Mouse (Mus musculus): ENCODE measurements around the gene Gtf2ird2. TPM values are rescaled to one million over a fixed set of nuclear protein-coding genes. Genes with fewer than 3 reads are reported as not detected.

Gtf2ird2 gene
- polyA plus RNA-seq, 1 experiment, result 2.6 TPM

GRCm38 (mm10) chr5:134235111-134235510, 51.3 kb downstream of the Gtf2ird2 start:
- Histone ChIP-seq H3K4me3 (ENCODE audit: insufficient read depth, low read depth, low read length) (no peak overlapping the region), H3K4me1 (ENCODE audit: control insufficient read depth, insufficient read depth, insufficient read length, low read length) (peaks cover 12% of the 10 kb centered on the region; the same call in 1 of the 2 replicates), H3K27ac (replicated peaks; ENCODE audit: low read depth, low read length) (no peak overlapping the region)

DNA sequence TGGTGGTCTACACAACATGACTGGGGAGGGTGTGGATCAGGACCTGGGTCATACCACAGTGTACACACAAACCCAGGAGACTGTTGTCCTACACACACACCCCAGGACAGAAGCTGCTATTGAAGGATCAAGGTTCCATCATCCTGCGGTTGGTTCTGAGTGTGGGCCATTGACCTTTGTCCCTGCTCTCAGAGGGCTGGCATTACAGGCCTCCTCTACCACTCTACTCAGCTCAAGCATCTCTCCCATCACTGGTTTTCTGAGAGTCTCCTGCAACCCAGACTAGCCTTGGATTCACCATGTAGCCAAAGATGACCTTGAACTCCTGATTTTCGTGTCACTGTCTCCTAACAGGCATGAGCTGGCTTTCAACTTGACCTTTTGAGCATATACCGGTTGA, 52.4 kb downstream of the Gtf2ird2 start:
- Histone ChIP-seq H3K4me3 (ENCODE audit: insufficient read depth, low read depth, low read length) (no peak overlapping the region), H3K4me1 (ENCODE audit: control insufficient read depth, insufficient read depth, insufficient read length, low read length) (peaks cover 12% of the 10 kb centered on the region; the same call in 1 of the 2 replicates), H3K27ac (replicated peaks; ENCODE audit: low read depth, low read length) (no peak overlapping the region)

- Histone ChIP-seq H3K27ac (replicated peaks; ENCODE audit: low read depth, low read length) (no peak overlapping the region), H3K4me1 (ENCODE audit: control insufficient read depth, insufficient read depth, insufficient read length, low read length) (peaks cover 12% of the 10 kb centered on the region; the same call in 1 of the 2 replicates), H3K4me3 (ENCODE audit: insufficient read depth, low read depth, low read length) (no peak overlapping the region)
Measured at GRCm38 (mm10) chr5:134236796-134237195, 53.0 kb downstream of the Gtf2ird2 start.

- no peak overlapping the region for H3K27ac ChIP-seq (replicated peaks; ENCODE audit: low read depth, low read length)
- no peak overlapping the region for H3K4me3 ChIP-seq (ENCODE audit: insufficient read depth, low read depth, low read length)
- peaks cover 7% of the 10 kb centered on the region; the same call in 1 of the 2 replicates for H3K4me1 ChIP-seq (ENCODE audit: control insufficient read depth, insufficient read depth, insufficient read length, low read length)
Measured at GRCm38 (mm10) chr5:134237508-134237907, 53.7 kb downstream of the Gtf2ird2 start.

DNA sequence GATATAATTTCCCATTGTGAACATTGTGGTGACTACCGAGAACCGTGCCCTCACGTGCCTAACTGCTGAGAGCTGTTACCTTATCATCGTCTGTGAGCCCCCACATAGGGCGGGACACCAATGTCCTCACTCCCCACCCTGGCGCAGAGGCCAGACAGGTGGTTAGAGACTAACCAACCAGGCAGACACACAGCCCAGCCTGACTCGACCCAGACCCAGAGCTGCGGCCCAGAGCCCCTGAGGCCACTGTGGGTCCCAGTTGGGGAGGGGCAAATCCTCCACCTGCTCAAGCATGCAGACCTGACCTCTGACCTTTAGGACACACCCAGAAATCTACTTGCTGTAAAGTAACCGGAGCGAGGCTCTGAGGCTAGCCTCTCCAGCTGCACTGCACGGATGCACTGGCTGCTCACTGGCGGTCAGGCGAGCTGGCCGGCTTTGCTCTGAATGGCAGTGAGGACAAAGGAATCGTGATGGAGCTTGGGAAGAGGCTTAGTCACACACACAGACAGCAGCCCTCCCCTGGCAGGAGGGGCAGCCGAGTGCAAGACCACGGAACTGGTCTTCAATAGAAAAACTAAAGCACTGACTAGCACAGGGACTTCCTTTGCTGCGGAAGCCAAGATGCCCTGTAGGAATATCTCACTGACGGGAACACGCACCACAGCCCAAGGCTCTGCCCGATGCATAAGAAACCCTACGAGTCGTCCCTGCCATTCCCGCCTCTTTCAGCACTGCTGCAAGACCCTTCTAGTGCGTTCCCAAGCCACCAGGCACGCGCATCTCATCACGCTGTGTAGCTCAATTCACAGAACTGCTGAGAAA, 54.3 kb downstream of the Gtf2ird2 start:
- Histone ChIP-seq H3K4me1 (ENCODE audit: control insufficient read depth, insufficient read depth, insufficient read length, low read length) (peaks cover 5% of the 10 kb centered on the region; the same call in 1 of the 2 replicates), H3K4me3 (ENCODE audit: insufficient read depth, low read depth, low read length) (no peak overlapping the region), H3K27ac (replicated peaks; ENCODE audit: low read depth, low read length) (no peak overlapping the region)

DNA sequence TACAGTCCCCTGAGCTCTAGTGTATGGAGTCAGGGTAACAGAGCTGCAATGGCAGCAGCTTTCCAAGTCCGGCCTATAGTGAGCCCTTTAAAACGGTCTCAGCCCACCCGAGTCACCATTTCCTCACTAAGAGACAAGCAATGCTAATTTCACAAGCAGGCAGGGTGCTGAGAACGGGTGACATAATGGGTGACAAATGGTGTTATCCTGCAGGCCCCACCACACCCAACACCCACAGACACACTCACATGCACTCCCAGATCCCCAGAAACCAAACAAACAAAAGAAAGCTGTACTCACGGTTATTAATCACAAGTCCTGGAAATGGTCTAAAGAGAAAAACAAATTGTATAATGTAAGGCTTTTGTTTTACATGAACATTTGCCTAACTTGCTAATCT, 58.0 kb downstream of the Gtf2ird2 start:
- Histone ChIP-seq H3K27ac (replicated peaks; ENCODE audit: low read depth, low read length) (no peak overlapping the region), H3K4me3 (ENCODE audit: insufficient read depth, low read depth, low read length) (no peak overlapping the region), H3K4me1 (ENCODE audit: control insufficient read depth, insufficient read depth, insufficient read length, low read length) (no peaks in the 10 kb centered on the region)

- H3K27ac ChIP-seq (replicated peaks; ENCODE audit: low read depth, low read length), result no peak overlapping the region
- H3K4me1 ChIP-seq (ENCODE audit: control insufficient read depth, insufficient read depth, insufficient read length, low read length), result no peaks in the 10 kb centered on the region
- no peak overlapping the region for H3K4me3 ChIP-seq (ENCODE audit: insufficient read depth, low read depth, low read length)
Measured at GRCm38 (mm10) chr5:134243661-134244436, 60.0 kb downstream of the Gtf2ird2 start.

DNA sequence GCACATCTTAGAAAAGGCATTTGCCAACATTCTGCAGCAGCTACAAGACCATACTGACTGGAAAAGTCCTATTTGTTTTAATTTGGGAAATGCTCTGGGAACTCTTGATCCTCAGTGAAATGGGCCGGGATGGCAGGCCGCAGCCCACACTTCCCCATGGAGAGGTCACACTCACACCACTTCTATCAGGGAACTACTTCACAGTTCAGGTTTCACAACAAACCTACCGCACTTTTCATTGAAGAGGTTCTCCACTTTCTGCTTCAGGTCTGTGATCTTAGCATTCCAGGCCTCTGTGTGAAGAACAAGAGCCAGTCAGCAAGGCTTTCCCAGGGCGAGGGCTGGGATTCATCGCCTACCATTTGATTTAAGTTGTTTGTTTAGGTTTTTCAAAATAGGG, 61.1 kb downstream of the Gtf2ird2 start:
- no peaks in the 10 kb centered on the region for H3K4me1 ChIP-seq (ENCODE audit: control insufficient read depth, insufficient read depth, insufficient read length, low read length)
- no peak overlapping the region for H3K27ac ChIP-seq (replicated peaks; ENCODE audit: low read depth, low read length)
- no peak overlapping the region for H3K4me3 ChIP-seq (ENCODE audit: insufficient read depth, low read depth, low read length)

DNA sequence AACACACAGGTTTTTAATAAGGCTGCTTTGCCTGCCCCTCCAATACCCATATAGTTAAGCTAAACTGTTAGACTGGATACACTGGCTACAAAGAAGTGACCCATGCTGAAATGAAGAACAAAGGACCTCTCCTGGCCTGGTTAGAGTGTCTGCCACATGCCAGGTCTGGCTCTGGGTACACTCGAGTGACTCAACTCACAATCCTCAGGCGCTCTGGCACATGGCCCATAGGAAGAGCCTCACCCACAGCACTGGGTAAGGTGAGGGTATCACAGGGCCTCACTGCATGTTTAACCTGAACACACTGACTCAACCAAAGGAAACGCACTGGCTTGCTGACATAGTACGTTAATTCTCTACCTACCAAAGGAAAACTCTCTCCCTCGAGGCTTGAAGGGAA, 62.3 kb downstream of the Gtf2ird2 start:
- H3K4me3 ChIP-seq (ENCODE audit: insufficient read depth, low read depth, low read length), result no peak overlapping the region
- H3K4me1 ChIP-seq (ENCODE audit: control insufficient read depth, insufficient read depth, insufficient read length, low read length), result no peaks in the 10 kb centered on the region
- no peak overlapping the region for H3K27ac ChIP-seq (replicated peaks; ENCODE audit: low read depth, low read length)

- no peak overlapping the region for H3K4me3 ChIP-seq (ENCODE audit: insufficient read depth, low read depth, low read length)
- no peaks in the 10 kb centered on the region for H3K4me1 ChIP-seq (ENCODE audit: control insufficient read depth, insufficient read depth, insufficient read length, low read length)
- H3K27ac ChIP-seq (replicated peaks; ENCODE audit: low read depth, low read length), result no peak overlapping the region
Measured at GRCm38 (mm10) chr5:134248608-134249244, 64.9 kb downstream of the Gtf2ird2 start.

DNA sequence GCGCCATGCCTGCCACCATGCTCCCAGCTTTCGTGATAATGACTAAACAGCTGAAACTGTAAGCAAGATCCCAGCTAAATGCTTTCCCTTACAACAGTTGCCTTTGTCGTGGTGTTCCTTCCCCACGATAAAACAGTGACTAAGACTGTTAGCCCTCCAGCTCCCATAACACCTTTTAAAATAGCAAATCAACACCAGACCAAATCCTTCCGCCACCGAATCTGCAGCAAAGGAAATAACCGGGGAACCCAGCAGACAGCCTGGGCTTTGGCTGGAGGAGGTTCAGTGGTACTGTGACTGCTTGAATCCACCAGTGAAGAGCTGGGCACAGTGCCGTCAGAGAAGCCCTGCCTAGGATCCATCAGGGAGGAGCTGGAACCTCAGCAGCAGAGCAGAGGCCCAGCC, 65.4 kb downstream of the Gtf2ird2 start:
- Histone ChIP-seq H3K27ac (replicated peaks; ENCODE audit: low read depth, low read length) (no peak overlapping the region), H3K4me3 (ENCODE audit: insufficient read depth, low read depth, low read length) (no peak overlapping the region), H3K4me1 (ENCODE audit: control insufficient read depth, insufficient read depth, insufficient read length, low read length) (no peaks in the 10 kb centered on the region)

DNA sequence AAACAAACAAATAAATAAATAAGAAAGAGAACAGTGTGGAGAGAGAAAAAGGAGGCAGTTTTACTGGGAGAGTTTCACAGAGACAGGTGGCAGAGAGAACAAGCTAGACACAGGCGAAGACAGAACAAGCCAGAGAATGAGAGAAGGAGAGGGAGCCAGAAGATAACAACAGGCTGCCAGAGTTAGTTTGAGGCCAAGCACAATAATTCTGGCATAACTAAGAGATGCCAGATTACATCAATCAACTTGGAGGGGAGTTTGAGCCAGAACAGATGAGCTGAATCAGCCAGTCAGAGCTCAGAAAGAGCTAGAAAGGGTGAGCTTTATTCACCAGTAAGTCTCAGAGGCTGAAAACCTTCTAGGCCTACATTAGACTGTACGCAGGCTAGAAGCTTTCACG, 66.8 kb downstream of the Gtf2ird2 start:
- no peak overlapping the region for H3K4me3 ChIP-seq (ENCODE audit: insufficient read depth, low read depth, low read length)
- no peaks in the 10 kb centered on the region for H3K4me1 ChIP-seq (ENCODE audit: control insufficient read depth, insufficient read depth, insufficient read length, low read length)
- H3K27ac ChIP-seq (replicated peaks; ENCODE audit: low read depth, low read length), result no peak overlapping the region

DNA sequence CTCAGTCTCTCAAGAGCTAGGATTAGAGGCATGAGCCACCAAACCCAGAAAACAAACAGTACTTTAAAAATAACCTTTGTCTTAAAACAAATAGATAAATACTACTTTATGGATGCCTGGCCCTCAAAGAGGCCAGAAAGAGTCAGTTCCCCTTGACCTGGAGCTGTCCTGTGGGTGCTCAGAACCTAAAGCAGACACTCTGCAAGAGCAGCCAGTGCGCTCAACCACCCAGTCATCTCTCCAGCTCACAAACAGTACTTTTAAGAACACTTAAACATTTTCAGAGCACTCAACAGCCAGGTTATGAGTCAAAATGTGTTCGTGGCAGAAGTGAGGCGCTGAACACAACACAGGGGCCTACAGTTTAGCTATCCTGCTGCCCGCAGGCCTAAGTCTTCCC, 67.3 kb downstream of the Gtf2ird2 start:
- Histone ChIP-seq H3K4me3 (ENCODE audit: insufficient read depth, low read depth, low read length) (no peak overlapping the region), H3K4me1 (ENCODE audit: control insufficient read depth, insufficient read depth, insufficient read length, low read length) (no peaks in the 10 kb centered on the region), H3K27ac (replicated peaks; ENCODE audit: low read depth, low read length) (no peak overlapping the region)

- no peaks in the 10 kb centered on the region for H3K4me1 ChIP-seq (ENCODE audit: control insufficient read depth, insufficient read depth, insufficient read length, low read length)
- no peak overlapping the region for H3K4me3 ChIP-seq (ENCODE audit: insufficient read depth, low read depth, low read length)
- no peak overlapping the region for H3K27ac ChIP-seq (replicated peaks; ENCODE audit: low read depth, low read length)
Measured at GRCm38 (mm10) chr5:134253806-134254205, 70.0 kb downstream of the Gtf2ird2 start.

DNA sequence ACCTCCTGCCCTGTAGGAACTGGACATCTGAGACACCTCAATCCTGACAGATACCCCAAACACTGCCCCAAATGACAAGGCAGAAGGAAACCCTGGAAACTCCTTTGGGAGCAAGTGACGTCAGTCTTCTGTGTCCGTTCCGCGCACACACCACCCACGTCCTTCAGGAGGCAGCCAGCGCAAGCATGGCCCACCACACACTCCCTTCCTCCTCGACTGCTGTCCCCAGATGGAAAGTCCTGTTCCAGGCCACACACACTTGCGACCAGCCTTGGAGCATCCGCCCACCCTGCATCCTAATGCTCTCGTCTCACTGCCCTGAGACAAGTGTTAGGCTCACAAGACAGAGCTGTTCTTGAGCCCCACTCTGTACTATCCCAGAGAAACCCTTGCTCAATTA, 71.5 kb downstream of the Gtf2ird2 start:
- Histone ChIP-seq H3K27ac (replicated peaks; ENCODE audit: low read depth, low read length) (no peak overlapping the region), H3K4me1 (ENCODE audit: control insufficient read depth, insufficient read depth, insufficient read length, low read length) (no peaks in the 10 kb centered on the region), H3K4me3 (ENCODE audit: insufficient read depth, low read depth, low read length) (no peak overlapping the region)

Data from brown adipose tissue, adult 24 weeks (tissue).